Mouse (Mus musculus): ENCODE data around the gene Dpy30. TPM values are rescaled to one million over a fixed set of nuclear protein-coding genes. Genes with fewer than 3 reads are reported as not detected.

The Dpy30 gene
- total and polyA plus RNA-seq, 3 experiments, result 121 to 192 TPM; not detected in 1

- no peak overlapping the region for H3K9ac ChIP-seq (ENCODE audit: control insufficient read depth, low read depth, low read length, poor library complexity, severe bottlenecking)
- H3K9me3 ChIP-seq (replicated peaks; ENCODE audit: insufficient read depth, low read length), result no peaks in the 10 kb centered on the region
- H3K4me1 ChIP-seq (ENCODE audit: control insufficient read depth in 1 of 2, insufficient read depth in 2 of 2, low read length in 2 of 2), result peaks cover 31 to 42% of the 10 kb centered on the region in 2 experiments
- peaks cover 68% of the 10 kb centered on the region for H3K79me2 ChIP-seq (ENCODE audit: control insufficient read depth, insufficient read depth, low read length, poor library complexity)
- peaks cover 6 to 46% of the 10 kb centered on the region in 2 experiments for H3K36me3 ChIP-seq (ENCODE audit: control insufficient read depth in 1 of 2, insufficient read depth in 2 of 2, low read length in 2 of 2)
- no peaks in the 10 kb centered on the region for H3K27me3 ChIP-seq (ENCODE audit: control insufficient read depth in 1 of 2, insufficient read depth in 2 of 2, low read length in 2 of 2)
- H3K27ac ChIP-seq (ENCODE audit: control insufficient read depth, low read depth, low read length), result no peak overlapping the region
- TF ChIP-seq GABPA (IDR thresholded peaks at IDR 0.05; ENCODE audit: low read depth, low read length) (no peak), ZNF384 (IDR thresholded peaks at IDR 0.05; ENCODE audit: low read depth, low read length) (peak; percentile 52), GATA1 (IDR thresholded peaks at IDR 0.05; ENCODE audit: low read depth, low read length) (no peak), CTCF (IDR thresholded peaks at IDR 0.05 in 2 of 3, conservative IDR thresholded peaks at IDR 0.05 in 1 of 3; ENCODE audit: control insufficient read depth in 1 of 3, insufficient read depth in 1 of 3, low read depth in 2 of 3, low read length in 3 of 3, poor library complexity in 1 of 3, severe bottlenecking in 1 of 3) (no peak), SIN3A (IDR thresholded peaks at IDR 0.05; ENCODE audit: low read length) (no peak)
- no peak for DNase-seq (ENCODE audit: low read depth, low spot score)
- H3K4me3 ChIP-seq (ENCODE audit: control insufficient read depth in 1 of 2, insufficient read depth in 1 of 2, low read depth in 2 of 2, low read length in 2 of 2), result no peak overlapping the region
Measured at GRCm38 (mm10) chr17:74282024-74282423, 41.7 kb downstream of the Dpy30 start.

GRCm38 (mm10) chr17:74278966-74279869 is 44.5 kb downstream of the Dpy30 start:
- peaks cover 20 to 29% of the 10 kb centered on the region in 2 experiments for H3K36me3 ChIP-seq (ENCODE audit: control insufficient read depth in 1 of 2, insufficient read depth in 2 of 2, low read length in 2 of 2)

GRCm38 (mm10) chr17:74274471-74274870 is 49.3 kb downstream of the Dpy30 start:
- Histone ChIP-seq H3K9me3 (replicated peaks; ENCODE audit: insufficient read depth, low read length) (no peaks in the 10 kb centered on the region), H3K27ac (ENCODE audit: control insufficient read depth, low read depth, low read length) (no peak overlapping the region), H3K27me3 (ENCODE audit: control insufficient read depth in 1 of 2, insufficient read depth in 2 of 2, low read length in 2 of 2) (no peaks in the 10 kb centered on the region), H3K79me2 (ENCODE audit: control insufficient read depth, insufficient read depth, low read length, poor library complexity) (peaks cover 64% of the 10 kb centered on the region), H3K9ac (ENCODE audit: control insufficient read depth, low read depth, low read length, poor library complexity, severe bottlenecking) (no peak overlapping the region), H3K36me3 (ENCODE audit: control insufficient read depth in 1 of 2, insufficient read depth in 2 of 2, low read length in 2 of 2) (peaks cover 20 to 61% of the 10 kb centered on the region in 2 experiments), H3K4me1 (ENCODE audit: control insufficient read depth in 1 of 2, insufficient read depth in 2 of 2, low read length in 2 of 2) (peaks cover 37 to 55% of the 10 kb centered on the region in 2 experiments), H3K4me3 (ENCODE audit: control insufficient read depth in 1 of 2, insufficient read depth in 1 of 2, low read depth in 2 of 2, low read length in 2 of 2) (no peak overlapping the region)
- TF ChIP-seq EP300 (IDR thresholded peaks at IDR 0.05; ENCODE audit: low read depth in 1 of 2, low read length in 2 of 2) (no peak), ETS1 (IDR thresholded peaks at IDR 0.05; ENCODE audit: low read depth, low read length) (peak; percentile 19; the same call in 1 of the 2 replicates)
- no peak for DNase-seq (ENCODE audit: low read depth, low spot score)

More at GRCm38 (mm10) chr17:74278966-74279869, 44.5 kb downstream of the Dpy30 start:
- no peaks in the 10 kb centered on the region for H3K27me3 ChIP-seq (ENCODE audit: control insufficient read depth in 1 of 2, insufficient read depth in 2 of 2, low read length in 2 of 2)
- H3K9ac ChIP-seq (ENCODE audit: control insufficient read depth, low read depth, low read length, poor library complexity, severe bottlenecking), result no peak overlapping the region
- H3K79me2 ChIP-seq (ENCODE audit: control insufficient read depth, insufficient read depth, low read length, poor library complexity), result peaks cover 70% of the 10 kb centered on the region
- H3K4me3 ChIP-seq (ENCODE audit: control insufficient read depth in 1 of 2, insufficient read depth in 1 of 2, low read depth in 2 of 2, low read length in 2 of 2), result peak overlapping the region in 1 of 2 experiments; percentile 31; a peak in 1 of 4 replicates
- no peaks in the 10 kb centered on the region for H3K9me3 ChIP-seq (replicated peaks; ENCODE audit: insufficient read depth, low read length)
- peaks cover 19 to 30% of the 10 kb centered on the region in 2 experiments for H3K4me1 ChIP-seq (ENCODE audit: control insufficient read depth in 1 of 2, insufficient read depth in 2 of 2, low read length in 2 of 2)
- DNase-seq (ENCODE audit: low read depth, low spot score), result peak; percentile 57
- no peak for TF ChIP-seq CTCF (IDR thresholded peaks at IDR 0.05 in 2 of 3, conservative IDR thresholded peaks at IDR 0.05 in 1 of 3; ENCODE audit: control insufficient read depth in 1 of 3, insufficient read depth in 1 of 3, low read depth in 2 of 3, low read length in 3 of 3, poor library complexity in 1 of 3, severe bottlenecking in 1 of 3)
- no peak for TF ChIP-seq USF2 (IDR thresholded peaks at IDR 0.05; ENCODE audit: borderline replicate concordance in 1 of 2, insufficient read depth in 1 of 2, low read depth in 1 of 2, low read length in 2 of 2)
- TF ChIP-seq ZKSCAN1 (IDR thresholded peaks at IDR 0.05; ENCODE audit: low read depth, low read length), result no peak
- TF ChIP-seq TCF12 (IDR thresholded peaks at IDR 0.05; ENCODE audit: low read depth, low read length), result no peak
- TF ChIP-seq MXI1 (IDR thresholded peaks at IDR 0.05; ENCODE audit: low read depth, low read length), result 0 out of 2 replicates have a peak, but pooled peaks have one; percentile 18
- no peak for TF ChIP-seq POLR2AphosphoS5 (IDR thresholded peaks at IDR 0.05; ENCODE audit: borderline replicate concordance, low read depth, low read length)
- H3K27ac ChIP-seq (ENCODE audit: control insufficient read depth, low read depth, low read length), result peak overlapping the region; percentile 27
